Mouse (Mus musculus) testis, adult 2 months (tissue): Measurements from ENCODE around the gene Ctnna2.

Experiments used
- CTCF ChIP-seq: fragments of 200-500 bp; IDR thresholded peaks from 2 replicates; pipeline ENCODE4 v1.5.1; 2012; ENCODE audit warnings: low read depth, mild to moderate bottlenecking, inconsistent platforms, low read length, moderate library complexity; ENCODE audit not compliant: control insufficient read depth, insufficient read depth, insufficient replicate concordance
- POLR2A ChIP-seq: fragments of 200-500 bp; IDR thresholded peaks from 2 replicates; pipeline ENCODE4 v1.6.1; 2012; ENCODE audit warnings: low read depth, mild to moderate bottlenecking, inconsistent platforms, low read length, moderate library complexity; ENCODE audit not compliant: control insufficient read depth

DNA sequence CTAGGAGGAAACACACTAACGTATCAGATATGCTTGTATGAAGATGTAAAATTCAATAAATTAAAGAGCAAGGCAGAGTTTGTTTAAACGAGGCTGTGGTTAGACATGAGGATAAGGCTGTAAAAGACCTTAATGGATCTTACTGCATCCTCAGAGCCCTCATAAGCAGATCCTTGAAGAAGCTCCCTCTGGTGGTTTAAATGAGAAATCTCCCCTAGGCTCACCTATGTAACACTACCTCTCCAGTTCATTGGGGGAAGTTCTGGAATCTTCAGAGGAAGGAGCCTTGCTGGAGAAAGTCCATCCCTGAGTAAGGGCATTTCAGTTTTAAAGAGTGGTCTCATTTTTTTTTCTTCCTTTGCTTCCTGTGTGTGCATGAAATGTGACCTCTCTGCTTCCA lies 380.3 kb downstream of the Ctnna2 start:
- no peak for TF ChIP-seq CTCF
- no peak for TF ChIP-seq POLR2A
